Mouse (Mus musculus): ENCODE measurements at regions not wholly inside any gene's neighbourhood (a gene's known extent, or its start where the extent isn't known, plus 50 kb on each side); places are given as distances from the start of the nearest gene placed in this dataset.

DNA sequence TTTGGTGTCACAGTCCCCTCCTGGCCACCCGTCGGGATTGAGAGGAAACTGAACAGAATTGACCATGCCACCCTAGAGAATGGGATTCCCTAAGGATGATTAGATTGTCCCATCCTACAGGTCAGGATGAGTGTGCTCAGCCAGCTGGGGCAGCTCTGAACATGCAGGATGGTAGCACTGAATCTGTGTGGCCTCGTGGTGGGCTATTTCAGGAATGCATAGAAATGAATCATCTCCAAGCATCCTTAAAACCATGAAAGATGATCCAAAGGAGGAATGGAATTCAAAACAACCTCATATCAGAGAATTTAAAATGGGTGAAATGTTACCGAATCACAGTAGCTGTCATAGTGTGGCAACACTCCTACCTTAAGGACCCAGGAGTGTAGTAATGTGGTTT is 187.9 kb downstream of the Tmem182 start:
- H3K4me3 ChIP-seq, result no peak overlapping the region
- H3K4me1 ChIP-seq (replicated peaks), result no peaks in the 10 kb centered on the region
- H3K9me3 ChIP-seq (replicated peaks), result no peaks in the 10 kb centered on the region
- H3K36me3 ChIP-seq, result no peaks in the 10 kb centered on the region
- no peak overlapping the region for H3K27ac ChIP-seq
- 69% methylated on average over 4 of the region's 4 CpGs for WGBS
- ATAC-seq (replicated peaks; ENCODE audit: insufficient number of reproducible peaks, insufficient read depth, low FRiP score, low read depth), result no peak
- H3K4me2 ChIP-seq, result no peak overlapping the region
- no peak overlapping the region for H3K9ac ChIP-seq
- no peaks in the 10 kb centered on the region for H3K27me3 ChIP-seq

DNA sequence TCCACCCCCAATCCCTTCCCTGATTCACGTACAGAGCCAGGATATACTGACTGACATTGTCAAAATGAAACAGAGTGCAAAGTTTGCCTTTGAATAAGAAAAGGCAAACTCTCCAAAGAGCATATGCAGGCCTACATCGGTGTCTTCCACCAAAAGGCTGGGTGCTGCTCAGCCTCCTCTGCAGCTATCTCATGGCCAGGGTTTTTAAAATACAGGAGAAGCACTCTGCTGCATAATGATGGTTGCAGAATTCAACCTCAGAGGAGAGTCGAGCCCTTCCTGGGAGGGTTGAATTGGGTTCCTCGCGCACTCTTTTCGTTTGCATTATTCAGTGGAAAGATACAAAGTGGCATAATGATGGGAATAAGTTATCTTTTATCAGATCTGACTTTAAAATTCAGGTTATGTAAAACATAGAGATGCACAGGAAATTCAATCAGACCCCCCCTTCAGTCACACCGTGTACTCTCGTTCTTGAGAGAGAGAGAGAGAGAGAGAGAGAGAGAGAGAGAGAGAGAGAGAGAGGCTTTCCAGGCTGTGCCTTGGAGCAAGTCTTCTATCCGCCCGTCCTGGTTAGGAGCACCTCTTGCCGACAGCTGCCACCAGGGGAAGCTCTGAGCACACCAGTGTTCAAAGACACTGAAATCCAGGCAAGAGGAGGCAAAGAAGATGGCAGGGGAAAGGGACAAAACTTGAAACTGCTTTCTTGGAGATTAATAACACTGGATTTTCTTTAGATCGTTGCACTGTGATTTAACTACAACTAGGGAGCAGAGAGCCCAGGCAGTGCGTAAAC is 196.0 kb downstream of the Tmem182 start:
- no peak overlapping the region for H3K27ac ChIP-seq
- no peaks in the 10 kb centered on the region for H3K4me1 ChIP-seq (replicated peaks)
- H3K27me3 ChIP-seq, result no peaks in the 10 kb centered on the region
- no peak for ATAC-seq (replicated peaks; ENCODE audit: insufficient number of reproducible peaks, insufficient read depth, low FRiP score, low read depth)
- H3K9me3 ChIP-seq (replicated peaks), result no peaks in the 10 kb centered on the region
- H3K4me2 ChIP-seq, result no peak overlapping the region
- H3K9ac ChIP-seq, result no peak overlapping the region
- H3K36me3 ChIP-seq, result no peaks in the 10 kb centered on the region
- WGBS, result 52% methylated on average over 13 of the region's 13 CpGs
- H3K4me3 ChIP-seq, result no peak overlapping the region

DNA sequence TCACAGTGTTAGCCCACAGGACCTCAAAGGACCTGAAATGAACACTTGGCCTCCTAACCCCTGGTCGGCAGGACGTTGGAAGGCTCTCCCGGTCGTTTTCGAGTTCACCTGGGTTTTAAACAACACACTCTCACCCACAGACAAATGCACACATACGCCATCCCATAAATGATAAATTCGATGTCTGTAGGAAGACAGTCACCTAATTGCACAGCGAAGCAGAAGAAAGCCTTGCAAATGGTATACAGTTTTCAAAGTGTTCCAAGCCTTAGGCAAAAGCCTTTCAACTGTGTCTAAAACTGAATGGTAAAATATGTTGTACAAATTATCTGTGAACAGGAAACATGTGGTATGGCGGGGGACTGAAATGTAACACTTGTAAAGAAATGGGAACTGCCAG is 196.6 kb downstream of the Tmem182 start:
- H3K4me2 ChIP-seq, result no peak overlapping the region
- no peak overlapping the region for H3K27ac ChIP-seq
- no peak overlapping the region for H3K4me3 ChIP-seq
- no peak for ATAC-seq (replicated peaks; ENCODE audit: insufficient number of reproducible peaks, insufficient read depth, low FRiP score, low read depth)
- no peak overlapping the region for H3K9ac ChIP-seq
- 67% methylated on average over 9 of the region's 9 CpGs for WGBS
- H3K9me3 ChIP-seq (replicated peaks), result no peaks in the 10 kb centered on the region
- no peaks in the 10 kb centered on the region for H3K36me3 ChIP-seq
- no peaks in the 10 kb centered on the region for H3K27me3 ChIP-seq
- no peaks in the 10 kb centered on the region for H3K4me1 ChIP-seq (replicated peaks)

DNA sequence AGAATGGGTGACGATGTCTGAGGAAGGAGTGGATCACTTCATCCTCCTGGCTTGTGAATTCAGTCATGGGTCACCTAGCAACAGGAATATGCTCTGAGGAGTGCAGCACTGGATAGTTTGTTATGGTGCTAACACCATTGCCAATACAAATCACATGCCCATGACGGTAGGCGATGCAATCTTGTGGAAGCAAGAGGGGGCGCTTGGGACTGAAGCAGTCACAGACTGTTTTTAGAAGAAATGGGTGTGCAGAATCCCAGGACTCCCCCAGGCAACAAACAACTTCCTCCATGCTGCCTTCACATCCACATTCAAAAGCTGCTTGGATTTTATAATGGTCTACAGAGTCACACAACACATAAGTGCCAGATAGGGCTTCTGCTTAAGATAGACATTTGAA is 221.5 kb downstream of the Tmem182 start:
- no peaks in the 10 kb centered on the region for H3K9me3 ChIP-seq (replicated peaks)
- H3K27me3 ChIP-seq, result no peaks in the 10 kb centered on the region
- H3K4me2 ChIP-seq, result no peak overlapping the region
- 83% methylated on average over 4 of the region's 4 CpGs for WGBS
- H3K27ac ChIP-seq, result no peak overlapping the region
- no peak for ATAC-seq (replicated peaks; ENCODE audit: insufficient number of reproducible peaks, insufficient read depth, low FRiP score, low read depth)
- H3K4me1 ChIP-seq (replicated peaks), result no peaks in the 10 kb centered on the region
- no peak overlapping the region for H3K4me3 ChIP-seq
- H3K36me3 ChIP-seq, result no peaks in the 10 kb centered on the region
- H3K9ac ChIP-seq, result no peak overlapping the region

DNA sequence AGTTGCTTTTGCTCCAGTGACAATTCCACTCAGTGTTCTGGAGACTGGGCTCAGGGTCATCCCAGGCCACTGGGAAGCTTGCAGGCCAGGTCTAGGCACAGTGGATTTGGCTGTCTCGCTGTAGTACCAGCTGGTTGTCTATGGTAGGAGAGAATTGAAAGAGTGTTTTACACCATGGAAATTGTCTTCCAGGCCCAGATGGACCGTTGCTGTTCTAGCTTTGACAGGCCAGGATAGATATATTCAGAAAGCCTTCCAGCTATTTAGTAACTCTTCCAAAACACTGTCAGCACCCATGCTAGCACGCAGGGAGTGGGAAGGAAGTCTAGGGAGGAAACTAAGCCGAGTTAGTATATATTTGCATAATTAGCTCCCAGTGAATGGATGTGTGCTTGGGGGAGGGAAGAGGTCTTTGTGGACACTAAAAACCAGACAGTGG is 222.2 kb downstream of the Tmem182 start:
- Histone ChIP-seq H3K27me3 (no peaks in the 10 kb centered on the region), H3K36me3 (no peaks in the 10 kb centered on the region), H3K27ac (no peak overlapping the region), H3K9ac (no peak overlapping the region), H3K4me2 (no peak overlapping the region), H3K9me3 (replicated peaks) (no peaks in the 10 kb centered on the region), H3K4me1 (replicated peaks) (no peaks in the 10 kb centered on the region), H3K4me3 (no peak overlapping the region)
- WGBS, result 46% methylated on average over 4 of the region's 4 CpGs
- 0 out of 2 replicates have a peak, but pooled peaks have one; percentile 55 for ATAC-seq (replicated peaks; ENCODE audit: insufficient number of reproducible peaks, insufficient read depth, low FRiP score, low read depth)

DNA sequence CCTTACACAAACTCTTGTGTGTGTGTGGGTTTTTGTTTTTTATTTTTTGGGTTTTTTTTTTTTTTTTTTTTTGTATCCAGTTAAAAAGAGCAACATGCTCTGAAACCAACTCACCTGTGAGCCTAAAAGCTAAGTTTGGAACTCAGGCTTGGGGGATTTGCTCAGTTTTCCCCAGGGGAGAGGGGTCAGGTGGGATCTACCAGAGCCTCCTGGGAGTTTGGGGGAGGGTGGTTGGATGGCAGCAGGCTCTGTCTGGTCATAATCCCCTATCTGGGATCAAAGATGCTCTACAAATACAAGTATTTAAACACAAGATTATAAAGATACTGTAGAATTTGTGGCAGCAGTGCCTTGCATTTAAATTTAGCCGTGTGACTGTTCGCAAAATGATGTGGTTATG is 222.6 kb downstream of the Tmem182 start:
- Histone ChIP-seq H3K4me2 (no peak overlapping the region), H3K27me3 (no peaks in the 10 kb centered on the region), H3K9ac (no peak overlapping the region), H3K4me3 (no peak overlapping the region), H3K27ac (no peak overlapping the region), H3K9me3 (replicated peaks) (no peaks in the 10 kb centered on the region), H3K36me3 (no peaks in the 10 kb centered on the region), H3K4me1 (replicated peaks) (no peaks in the 10 kb centered on the region)
- WGBS, result 83% methylated on average over 2 of the region's 2 CpGs
- no peak for ATAC-seq (replicated peaks; ENCODE audit: insufficient number of reproducible peaks, insufficient read depth, low FRiP score, low read depth)

DNA sequence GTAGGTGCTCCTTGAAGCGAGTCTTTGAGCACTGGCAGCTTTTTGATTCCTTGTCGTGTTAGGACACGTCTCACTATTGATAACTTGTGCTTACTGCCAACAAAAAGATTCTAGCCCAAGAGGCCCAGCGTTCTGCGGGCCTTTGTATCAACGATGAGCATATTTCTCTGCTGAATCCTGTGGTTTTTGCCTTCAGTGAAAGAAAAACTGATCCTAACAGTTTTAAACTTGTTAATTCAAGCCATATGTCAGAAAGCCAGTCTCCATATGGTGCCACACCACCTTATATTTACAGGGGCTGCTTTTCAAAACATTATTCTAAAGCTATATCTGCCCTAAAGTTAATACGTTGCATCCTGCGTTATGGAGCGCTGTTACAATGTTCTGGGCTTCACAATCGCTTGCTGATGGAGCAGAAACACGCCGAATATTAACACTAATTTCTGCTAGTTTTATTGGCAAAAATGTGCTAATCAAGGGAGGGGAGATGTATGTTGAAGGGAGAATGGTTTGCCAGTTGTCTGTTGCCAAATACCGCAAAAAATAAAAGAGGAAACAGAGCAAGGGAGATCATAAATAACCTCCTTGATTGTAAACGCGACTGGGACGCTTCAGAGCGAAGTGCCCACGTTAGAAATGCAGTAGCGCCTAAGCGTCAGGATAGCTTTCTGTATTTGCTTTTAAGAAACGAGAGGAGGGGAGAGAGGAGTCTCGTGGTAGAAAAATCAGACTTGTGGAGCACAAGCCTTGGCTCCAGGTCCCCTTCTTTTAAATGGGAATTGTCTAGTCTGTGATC is 229.9 kb downstream of the Tmem182 start:
- Histone ChIP-seq H3K4me3 (no peak overlapping the region), H3K27ac (no peak overlapping the region), H3K9ac (no peak overlapping the region), H3K9me3 (replicated peaks) (no peaks in the 10 kb centered on the region), H3K27me3 (no peaks in the 10 kb centered on the region), H3K36me3 (no peaks in the 10 kb centered on the region), H3K4me1 (replicated peaks) (no peaks in the 10 kb centered on the region), H3K4me2 (no peak overlapping the region)
- 67% methylated on average over 22 of the region's 22 CpGs for WGBS
- no peak for ATAC-seq (replicated peaks; ENCODE audit: insufficient number of reproducible peaks, insufficient read depth, low FRiP score, low read depth)

DNA sequence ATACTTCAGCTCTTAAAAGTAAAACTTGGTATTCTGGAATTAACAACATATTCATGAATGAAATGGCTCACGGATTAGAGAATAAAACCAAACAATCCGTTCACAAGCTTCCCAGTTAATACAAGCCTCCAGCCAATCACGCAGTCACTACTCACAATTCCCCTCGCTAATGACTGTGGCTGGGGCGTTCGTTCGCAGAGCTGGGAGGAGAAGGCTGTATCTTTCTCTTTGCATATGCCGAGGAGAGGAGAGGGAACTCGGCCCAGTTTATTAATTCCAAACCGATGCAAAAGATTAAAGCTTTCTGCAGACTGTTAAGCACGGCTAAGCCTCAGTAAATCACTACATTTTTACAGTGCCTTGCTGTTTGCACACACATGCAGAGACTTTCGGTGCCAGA is 231.5 kb downstream of the Tmem182 start:
- 81% methylated on average over 12 of the region's 12 CpGs for WGBS
- ATAC-seq (replicated peaks; ENCODE audit: insufficient number of reproducible peaks, insufficient read depth, low FRiP score, low read depth), result no peak
- H3K9me3 ChIP-seq (replicated peaks), result no peaks in the 10 kb centered on the region
- no peaks in the 10 kb centered on the region for H3K27me3 ChIP-seq
- no peak overlapping the region for H3K9ac ChIP-seq
- no peak overlapping the region for H3K4me2 ChIP-seq
- H3K4me1 ChIP-seq (replicated peaks), result no peaks in the 10 kb centered on the region
- no peak overlapping the region for H3K4me3 ChIP-seq
- no peak overlapping the region for H3K27ac ChIP-seq
- H3K36me3 ChIP-seq, result no peaks in the 10 kb centered on the region

DNA sequence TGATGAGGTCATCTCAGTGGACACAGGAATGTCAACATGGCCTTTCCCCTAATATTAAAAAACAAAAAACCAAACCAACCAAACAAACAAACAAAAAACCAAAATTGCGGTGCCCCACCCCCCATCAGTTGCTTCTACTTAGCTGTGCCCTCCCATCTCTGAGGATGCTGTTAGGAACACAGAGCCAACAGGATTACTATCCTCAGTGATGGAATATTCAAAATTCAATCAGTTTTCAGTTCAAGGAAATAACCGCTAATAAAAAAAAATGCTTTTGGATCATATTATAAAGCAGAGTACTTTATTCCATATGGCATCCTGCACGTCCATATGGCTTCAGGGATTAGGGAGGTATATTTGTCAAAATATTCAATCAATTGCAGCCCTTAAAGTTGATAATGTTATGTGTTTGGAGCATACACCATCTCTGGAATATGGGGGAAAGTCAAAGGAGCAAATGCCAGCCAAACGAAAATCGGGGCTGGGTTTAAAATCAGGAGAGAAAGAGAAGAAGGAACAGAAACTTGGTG is 249.1 kb downstream of the Tmem182 start:
- no peaks in the 10 kb centered on the region for H3K9me3 ChIP-seq (replicated peaks)
- WGBS, result 86% methylated on average over 5 of the region's 5 CpGs
- H3K27me3 ChIP-seq, result no peaks in the 10 kb centered on the region

DNA sequence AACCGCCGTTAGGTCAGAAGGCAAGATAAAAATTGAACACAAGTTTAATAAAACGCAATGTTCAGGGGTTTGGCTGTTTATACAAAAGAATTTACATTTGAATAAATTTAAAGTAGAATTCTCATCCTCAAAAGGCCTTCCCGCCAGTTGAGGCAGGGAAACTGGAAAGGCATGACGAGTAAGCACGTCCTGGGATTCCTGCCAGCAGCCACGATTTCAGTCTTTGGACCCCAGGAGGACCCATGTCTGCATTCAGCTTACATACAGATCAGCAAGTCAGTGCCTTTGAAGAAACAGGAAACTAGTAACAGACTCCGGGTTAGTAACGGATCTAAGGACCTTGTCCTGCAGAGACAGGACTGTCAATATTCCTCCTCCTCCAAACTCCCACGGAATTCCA is 250.4 kb downstream of the Tmem182 start:
- H3K9ac ChIP-seq, result no peak overlapping the region
- WGBS, result 77% methylated on average over 10 of the region's 10 CpGs
- H3K4me2 ChIP-seq, result no peak overlapping the region
- no peaks in the 10 kb centered on the region for H3K27me3 ChIP-seq
- H3K27ac ChIP-seq, result no peak overlapping the region
- ATAC-seq (replicated peaks; ENCODE audit: insufficient number of reproducible peaks, insufficient read depth, low FRiP score, low read depth), result no peak
- no peak overlapping the region for H3K4me3 ChIP-seq
- no peaks in the 10 kb centered on the region for H3K36me3 ChIP-seq
- no peaks in the 10 kb centered on the region for H3K9me3 ChIP-seq (replicated peaks)
- H3K4me1 ChIP-seq (replicated peaks), result 0 out of 2 replicates have a peak, but pooled peaks cover 3% of the 10 kb centered on the region

More for the DNA sequence above, 249.1 kb downstream of the Tmem182 start:
- Histone ChIP-seq H3K4me2 (no peak overlapping the region), H3K4me3 (no peak overlapping the region), H3K36me3 (no peaks in the 10 kb centered on the region), H3K27ac (no peak overlapping the region), H3K4me1 (replicated peaks) (0 out of 2 replicates have a peak, but pooled peaks cover 3% of the 10 kb centered on the region), H3K9ac (no peak overlapping the region)
- ATAC-seq (replicated peaks; ENCODE audit: insufficient number of reproducible peaks, insufficient read depth, low FRiP score, low read depth), result no peak

DNA sequence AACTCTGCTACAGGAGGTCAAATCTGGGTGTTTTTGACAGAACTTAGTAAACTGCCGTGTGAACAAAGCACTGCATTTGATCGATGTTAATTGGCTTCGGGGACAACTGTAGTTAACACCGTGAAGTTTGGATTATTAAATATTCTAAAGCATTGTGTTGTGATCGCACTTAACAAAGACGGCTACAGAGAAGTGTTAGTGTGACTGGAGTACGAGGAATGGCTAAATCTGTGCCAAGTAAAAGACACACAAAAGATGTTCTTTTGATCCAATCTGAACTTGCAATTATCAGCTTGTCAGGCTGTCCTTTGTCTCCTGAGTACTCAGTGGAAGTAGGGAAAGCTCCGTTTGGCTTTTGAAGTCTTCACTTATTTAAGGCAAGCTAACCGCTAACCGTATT is 259.7 kb downstream of the Tmem182 start:
- 86% methylated on average over 10 of the region's 10 CpGs for WGBS
- H3K36me3 ChIP-seq, result no peaks in the 10 kb centered on the region
- no peak overlapping the region for H3K9ac ChIP-seq
- H3K9me3 ChIP-seq (replicated peaks), result no peaks in the 10 kb centered on the region
- no peak overlapping the region for H3K4me2 ChIP-seq
- no peaks in the 10 kb centered on the region for H3K4me1 ChIP-seq (replicated peaks)
- H3K4me3 ChIP-seq, result no peak overlapping the region
- no peak for ATAC-seq (replicated peaks; ENCODE audit: insufficient number of reproducible peaks, insufficient read depth, low FRiP score, low read depth)
- no peaks in the 10 kb centered on the region for H3K27me3 ChIP-seq
- no peak overlapping the region for H3K27ac ChIP-seq
